Mouse (Mus musculus): ENCODE measurements around the gene Zbtb20. TPM values are rescaled to one million over a fixed set of nuclear protein-coding genes. Genes with fewer than 3 reads are reported as not detected.
"Not testable (repeated sequence)": the region's sequence is repeated elsewhere in the genome, so short reads cannot be mapped to it uniquely, and the experiment has no call there.

Gene Zbtb20
- polyA plus RNA-seq, 1 experiment from 2014 or later: 35.1 TPM

DNA sequence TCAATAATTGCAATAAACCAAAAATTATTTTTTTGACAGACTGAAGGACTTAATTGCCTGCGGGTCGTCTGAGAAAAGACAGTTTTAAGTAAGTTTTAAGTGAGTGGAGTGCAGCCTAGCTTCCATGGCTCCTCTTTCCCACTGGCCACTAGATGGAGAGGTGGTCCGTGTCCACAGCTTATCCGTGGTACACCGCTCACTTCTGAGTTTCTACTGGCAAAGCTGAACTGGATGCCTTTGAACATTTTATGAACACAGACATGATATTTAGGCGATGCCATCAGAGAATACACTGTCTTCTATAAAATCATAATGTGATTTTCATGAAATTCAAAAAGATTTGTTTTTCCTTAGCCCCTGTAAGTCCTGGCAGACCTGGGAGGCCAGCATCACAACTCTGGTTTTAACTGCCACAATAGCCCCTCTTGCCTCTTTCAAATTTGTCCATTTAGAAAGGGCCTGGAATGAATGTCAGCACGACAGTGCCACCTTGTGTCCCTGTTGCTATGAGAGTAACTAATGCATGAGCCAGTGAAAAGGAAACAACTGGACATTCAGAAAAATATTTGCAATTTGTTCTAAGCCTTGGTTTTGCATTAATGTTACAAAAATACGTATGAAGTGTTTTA, 38.9 kb downstream of the Zbtb20 start:
- Histone ChIP-seq H3K27ac (ENCODE audit: low read length) (no peak overlapping the region), H3K36me3 (ENCODE audit: control insufficient read depth, insufficient read depth, low read length) (no peaks in the 10 kb centered on the region), H3K4me2 (replicated peaks; ENCODE audit: low read depth, low read length) (no peak overlapping the region), H3K9me3 (ENCODE audit: control insufficient read depth, low read depth, low read length) (no peaks in the 10 kb centered on the region), H3K27me3 (ENCODE audit: control insufficient read depth, insufficient read depth, low read length) (no peaks in the 10 kb centered on the region), H3K4me3 (ENCODE audit: low read depth, low read length) (no peak overlapping the region), H3K4me1 (ENCODE audit: control insufficient read depth, insufficient read depth, low read length) (peaks cover 5% of the 10 kb centered on the region; the same call in 1 of the 2 replicates), H3K9ac (replicated peaks; ENCODE audit: low read depth, low read length) (no peak overlapping the region)
- peak; percentile 61; the same call in 1 of the 2 replicates for ATAC-seq (ENCODE audit: insufficient number of reproducible peaks, insufficient read depth, low FRiP score, low read depth)
- 49% methylated on average over 8 of the region's 8 CpGs for WGBS

DNA sequence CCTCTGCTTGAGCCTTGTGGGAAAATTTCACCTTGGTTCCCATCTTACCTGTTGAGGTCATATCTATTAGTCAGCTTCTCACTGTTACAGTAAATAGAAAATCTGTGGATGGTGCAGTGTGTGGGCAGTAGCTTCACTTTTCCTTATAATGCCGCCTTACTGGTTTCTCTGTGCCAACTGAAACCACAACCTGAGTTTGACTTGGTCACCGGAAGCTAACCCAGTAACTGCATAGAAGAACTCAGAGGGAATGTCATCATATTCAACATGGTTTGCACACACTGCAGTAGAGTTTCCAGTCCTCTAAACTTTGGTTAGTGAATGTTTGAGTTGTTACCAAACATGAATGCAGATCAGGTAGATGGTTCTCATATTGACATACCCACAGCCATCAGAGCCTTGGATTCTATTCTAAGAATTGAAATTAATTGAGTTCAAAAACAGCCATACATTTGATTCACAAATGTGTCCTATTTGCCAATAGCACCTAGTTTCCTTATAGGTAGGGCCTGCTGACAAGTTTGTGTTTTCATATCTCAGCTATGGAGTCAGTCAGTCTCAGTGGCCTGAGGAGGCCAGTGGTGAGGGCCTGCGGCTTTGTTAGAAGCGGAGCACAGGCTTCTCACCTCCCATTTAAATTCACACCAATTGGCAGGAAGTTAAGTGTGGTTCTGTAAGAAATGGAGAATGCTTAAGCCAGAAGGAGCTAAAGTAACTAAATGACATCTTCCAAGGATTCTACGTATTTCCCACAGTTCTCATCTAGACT, 44.5 kb downstream of the Zbtb20 start:
- Histone ChIP-seq H3K4me1 (ENCODE audit: control insufficient read depth, insufficient read depth, low read length) (no peaks in the 10 kb centered on the region), H3K27ac (ENCODE audit: low read length) (no peak overlapping the region), H3K4me2 (replicated peaks; ENCODE audit: low read depth, low read length) (no peak overlapping the region), H3K36me3 (ENCODE audit: control insufficient read depth, insufficient read depth, low read length) (no peaks in the 10 kb centered on the region), H3K4me3 (ENCODE audit: low read depth, low read length) (no peak overlapping the region), H3K9ac (replicated peaks; ENCODE audit: low read depth, low read length) (no peak overlapping the region), H3K9me3 (ENCODE audit: control insufficient read depth, low read depth, low read length) (no peaks in the 10 kb centered on the region), H3K27me3 (ENCODE audit: control insufficient read depth, insufficient read depth, low read length) (no peaks in the 10 kb centered on the region)
- no peak for ATAC-seq (ENCODE audit: insufficient number of reproducible peaks, insufficient read depth, low FRiP score, low read depth)
- WGBS: 88% methylated on average over 5 of the region's 5 CpGs

DNA sequence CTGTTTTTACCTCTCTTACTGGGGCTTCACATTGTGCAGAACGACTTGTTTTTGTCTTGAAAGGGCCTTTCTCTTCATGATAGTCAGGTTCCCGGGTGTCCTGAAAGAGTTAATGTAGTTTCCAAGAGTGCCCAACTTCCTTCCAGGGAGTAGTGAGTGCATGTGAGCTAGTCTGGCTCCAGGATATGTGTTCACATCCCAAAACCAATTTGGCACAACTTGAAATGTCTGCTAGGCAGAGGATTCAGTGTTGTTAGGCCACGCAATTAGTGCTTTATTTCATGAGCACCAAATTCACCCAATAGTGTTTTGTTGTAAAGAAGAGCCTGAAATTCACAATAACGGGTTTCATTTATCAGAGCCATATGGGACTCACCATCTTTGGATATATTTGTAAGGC, 45.8 kb downstream of the Zbtb20 start:
- no peak overlapping the region for H3K4me3 ChIP-seq (ENCODE audit: low read depth, low read length)
- 76% methylated on average over 4 of the region's 4 CpGs for WGBS
- H3K9ac ChIP-seq (replicated peaks; ENCODE audit: low read depth, low read length): no peak overlapping the region
- no peak overlapping the region for H3K4me2 ChIP-seq (replicated peaks; ENCODE audit: low read depth, low read length)
- no peaks in the 10 kb centered on the region for H3K27me3 ChIP-seq (ENCODE audit: control insufficient read depth, insufficient read depth, low read length)
- no peak overlapping the region for H3K27ac ChIP-seq (ENCODE audit: low read length)
- ATAC-seq (ENCODE audit: insufficient number of reproducible peaks, insufficient read depth, low FRiP score, low read depth): no peak
- no peaks in the 10 kb centered on the region for H3K4me1 ChIP-seq (ENCODE audit: control insufficient read depth, insufficient read depth, low read length)
- H3K36me3 ChIP-seq (ENCODE audit: control insufficient read depth, insufficient read depth, low read length): no peaks in the 10 kb centered on the region
- no peaks in the 10 kb centered on the region for H3K9me3 ChIP-seq (ENCODE audit: control insufficient read depth, low read depth, low read length)

DNA sequence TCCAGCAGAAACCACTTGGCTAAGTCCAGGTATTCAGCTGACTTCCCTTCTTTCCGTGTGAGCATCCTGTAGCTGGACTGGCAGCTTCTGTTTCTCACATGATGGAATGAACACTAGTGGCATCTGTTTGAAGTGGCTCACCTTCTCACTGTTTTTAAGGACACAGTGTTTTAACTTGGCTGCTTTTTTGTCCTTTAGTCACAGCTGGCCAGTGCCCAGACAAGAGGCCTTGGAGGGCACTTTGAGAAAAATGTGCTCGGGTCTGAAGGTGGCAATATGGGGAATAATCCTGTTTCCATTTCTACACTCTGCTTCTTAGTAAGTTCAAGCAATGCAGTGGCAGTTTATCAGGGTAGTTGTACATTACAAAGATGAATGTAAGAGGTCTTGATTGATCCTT, 62.5 kb downstream of the Zbtb20 start:
- Histone ChIP-seq H3K36me3 (ENCODE audit: control insufficient read depth, insufficient read depth, low read length) (no peaks in the 10 kb centered on the region), H3K9me3 (ENCODE audit: control insufficient read depth, low read depth, low read length) (no peaks in the 10 kb centered on the region), H3K4me3 (ENCODE audit: low read depth, low read length) (no peak overlapping the region), H3K4me2 (replicated peaks; ENCODE audit: low read depth, low read length) (no peak overlapping the region), H3K27me3 (ENCODE audit: control insufficient read depth, insufficient read depth, low read length) (no peaks in the 10 kb centered on the region), H3K9ac (replicated peaks; ENCODE audit: low read depth, low read length) (no peak overlapping the region), H3K27ac (ENCODE audit: low read length) (no peak overlapping the region), H3K4me1 (ENCODE audit: control insufficient read depth, insufficient read depth, low read length) (no peaks in the 10 kb centered on the region)
- no peak for ATAC-seq (ENCODE audit: insufficient number of reproducible peaks, insufficient read depth, low FRiP score, low read depth)
- 71% methylated on average over 2 of the region's 2 CpGs for WGBS

DNA sequence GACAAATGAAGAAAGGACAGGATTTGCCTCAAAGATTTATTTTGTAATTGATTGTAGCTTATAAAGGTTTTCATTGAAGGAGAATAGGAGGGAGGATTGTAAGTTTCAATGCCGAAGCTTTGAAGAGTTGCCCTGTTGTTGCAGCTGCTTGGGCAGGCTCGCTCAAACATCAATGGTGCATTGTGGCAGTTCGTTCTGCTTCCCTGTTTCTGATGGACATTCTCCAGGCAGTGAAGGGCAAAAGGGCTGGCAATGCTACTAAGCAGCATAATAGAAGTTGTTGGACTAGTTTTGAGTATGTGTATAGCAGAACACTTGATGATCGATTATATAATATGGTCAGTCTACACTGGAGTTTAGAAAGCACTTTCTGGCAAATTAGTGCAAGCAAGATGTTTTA, 71.3 kb downstream of the Zbtb20 start:
- no peaks in the 10 kb centered on the region for H3K4me1 ChIP-seq (ENCODE audit: control insufficient read depth, insufficient read depth, low read length)
- no peak overlapping the region for H3K4me3 ChIP-seq (ENCODE audit: low read depth, low read length)
- no peak for ATAC-seq (ENCODE audit: insufficient number of reproducible peaks, insufficient read depth, low FRiP score, low read depth)
- no peak overlapping the region for H3K9ac ChIP-seq (replicated peaks; ENCODE audit: low read depth, low read length)
- WGBS: 64% methylated on average over 4 of the region's 4 CpGs
- no peaks in the 10 kb centered on the region for H3K9me3 ChIP-seq (ENCODE audit: control insufficient read depth, low read depth, low read length)
- H3K36me3 ChIP-seq (ENCODE audit: control insufficient read depth, insufficient read depth, low read length): no peaks in the 10 kb centered on the region
- no peaks in the 10 kb centered on the region for H3K27me3 ChIP-seq (ENCODE audit: control insufficient read depth, insufficient read depth, low read length)
- H3K27ac ChIP-seq (ENCODE audit: low read length): no peak overlapping the region
- H3K4me2 ChIP-seq (replicated peaks; ENCODE audit: low read depth, low read length): no peak overlapping the region

DNA sequence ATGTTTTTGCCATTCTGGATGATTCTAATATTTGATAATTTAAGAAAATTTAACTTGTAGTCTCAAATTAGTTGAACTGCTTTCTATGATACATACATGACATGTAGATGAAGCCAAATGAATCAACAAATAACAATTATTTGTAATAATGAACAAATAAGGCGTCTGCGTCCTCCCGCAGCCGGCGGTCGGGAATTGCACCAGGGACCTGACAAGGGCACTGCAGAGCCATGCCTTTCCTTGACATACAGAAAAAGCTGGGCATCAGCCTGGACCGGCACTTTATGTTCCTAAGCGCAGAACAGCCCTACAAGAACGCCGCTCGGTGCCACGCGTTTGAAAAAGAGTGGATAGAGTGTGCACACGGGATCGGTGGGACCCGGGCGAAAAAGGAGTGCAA, 79.7 kb downstream of the Zbtb20 start:
- WGBS: 95% methylated on average over 17 of the region's 17 CpGs
- not testable (repeated sequence) for H3K9me3 ChIP-seq (ENCODE audit: control insufficient read depth, low read depth, low read length); H3K4me1 ChIP-seq (ENCODE audit: control insufficient read depth, insufficient read depth, low read length); H3K27ac ChIP-seq (ENCODE audit: low read length); H3K36me3 ChIP-seq (ENCODE audit: control insufficient read depth, insufficient read depth, low read length); H3K9ac ChIP-seq (replicated peaks; ENCODE audit: low read depth, low read length); H3K4me3 ChIP-seq (ENCODE audit: low read depth, low read length); ATAC-seq (ENCODE audit: insufficient number of reproducible peaks, insufficient read depth, low FRiP score, low read depth); H3K4me2 ChIP-seq (replicated peaks; ENCODE audit: low read depth, low read length); H3K27me3 ChIP-seq (ENCODE audit: control insufficient read depth, insufficient read depth, low read length)

DNA sequence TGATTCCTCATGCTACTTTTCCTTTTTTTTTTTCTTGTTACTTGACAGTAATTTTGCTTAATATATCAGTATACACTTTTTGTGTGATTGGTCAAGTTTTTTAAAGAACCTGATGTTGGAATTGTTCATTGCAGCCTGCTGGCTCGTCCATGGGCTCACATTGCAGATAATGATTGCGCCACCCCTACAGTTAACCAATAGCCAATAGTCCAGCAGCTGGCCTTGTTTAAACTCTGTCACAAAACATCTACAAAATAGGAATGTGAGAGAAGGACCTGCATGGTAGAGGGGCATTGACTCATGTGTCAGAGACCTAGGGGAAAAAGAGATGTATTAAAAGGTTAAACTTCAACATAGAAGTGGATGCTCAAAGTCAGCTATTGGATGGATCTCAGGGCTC, 97.2 kb downstream of the Zbtb20 start:
- H3K36me3 ChIP-seq (ENCODE audit: control insufficient read depth, insufficient read depth, low read length): no peaks in the 10 kb centered on the region
- H3K27me3 ChIP-seq (ENCODE audit: control insufficient read depth, insufficient read depth, low read length): no peaks in the 10 kb centered on the region
- H3K4me2 ChIP-seq (replicated peaks; ENCODE audit: low read depth, low read length): no peak overlapping the region
- H3K4me3 ChIP-seq (ENCODE audit: low read depth, low read length): no peak overlapping the region
- H3K27ac ChIP-seq (ENCODE audit: low read length): no peak overlapping the region
- ATAC-seq (ENCODE audit: insufficient number of reproducible peaks, insufficient read depth, low FRiP score, low read depth): no peak
- H3K4me1 ChIP-seq (ENCODE audit: control insufficient read depth, insufficient read depth, low read length): no peaks in the 10 kb centered on the region
- no peaks in the 10 kb centered on the region for H3K9me3 ChIP-seq (ENCODE audit: control insufficient read depth, low read depth, low read length)
- no peak overlapping the region for H3K9ac ChIP-seq (replicated peaks; ENCODE audit: low read depth, low read length)
- 82% methylated on average over 2 of the region's 2 CpGs for WGBS

DNA sequence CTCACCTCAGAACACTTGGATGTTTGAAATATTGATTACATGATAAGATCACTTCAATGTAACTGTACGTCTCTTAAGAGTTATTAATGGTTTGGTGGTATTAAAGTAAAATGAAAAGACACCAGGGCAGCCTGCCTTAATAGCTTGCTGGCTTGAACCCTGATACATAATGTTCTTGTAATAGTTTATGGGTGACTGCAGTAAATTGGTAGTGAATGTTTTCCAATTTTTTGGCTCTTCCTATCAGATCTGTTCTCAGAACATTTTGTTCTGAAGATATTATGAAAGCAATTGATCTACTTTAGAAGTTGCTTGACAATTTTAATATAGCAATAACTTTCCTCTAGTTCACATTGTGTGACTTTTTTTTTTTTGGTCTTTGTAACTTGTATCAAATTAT, 123.2 kb downstream of the Zbtb20 start:
- no peak overlapping the region for H3K4me2 ChIP-seq (replicated peaks; ENCODE audit: low read depth, low read length)
- H3K4me3 ChIP-seq (ENCODE audit: low read depth, low read length): no peak overlapping the region
- no peak overlapping the region for H3K27ac ChIP-seq (ENCODE audit: low read length)
- ATAC-seq (ENCODE audit: insufficient number of reproducible peaks, insufficient read depth, low FRiP score, low read depth): no peak
- 38% methylated on average over 1 of the region's 1 CpGs for WGBS
- no peak overlapping the region for H3K9ac ChIP-seq (replicated peaks; ENCODE audit: low read depth, low read length)
- H3K9me3 ChIP-seq (ENCODE audit: control insufficient read depth, low read depth, low read length): no peaks in the 10 kb centered on the region
- H3K36me3 ChIP-seq (ENCODE audit: control insufficient read depth, insufficient read depth, low read length): no peaks in the 10 kb centered on the region
- no peaks in the 10 kb centered on the region for H3K4me1 ChIP-seq (ENCODE audit: control insufficient read depth, insufficient read depth, low read length)
- H3K27me3 ChIP-seq (ENCODE audit: control insufficient read depth, insufficient read depth, low read length): no peaks in the 10 kb centered on the region
